Mouse (Mus musculus) T-helper 17 cell (primary cell): Measurements from ENCODE around the gene Ephx1.
"Not testable (repeated sequence)": the region's sequence is repeated elsewhere in the genome, so short reads cannot be mapped to it uniquely, and the experiment has no call there.

Experiments
- in situ Hi-C, 2 experiments: fragments of 300-600 bp; cut with MboI, MseI; formaldehyde crosslinking; loops; 1 replicate in 1 of 2; 2 replicates in 1 of 2; pipeline ENCODE4 v1.15.1; 2025; ENCODE audit warnings: high pct_unique_total_duplicates in 2 of 2

Gene Ephx1

GRCm38 (mm10) chr1:181014731-181015500, 5.8 kb downstream of the Ephx1 start:
- in situ Hi-C loops, result no loop called here

DNA sequence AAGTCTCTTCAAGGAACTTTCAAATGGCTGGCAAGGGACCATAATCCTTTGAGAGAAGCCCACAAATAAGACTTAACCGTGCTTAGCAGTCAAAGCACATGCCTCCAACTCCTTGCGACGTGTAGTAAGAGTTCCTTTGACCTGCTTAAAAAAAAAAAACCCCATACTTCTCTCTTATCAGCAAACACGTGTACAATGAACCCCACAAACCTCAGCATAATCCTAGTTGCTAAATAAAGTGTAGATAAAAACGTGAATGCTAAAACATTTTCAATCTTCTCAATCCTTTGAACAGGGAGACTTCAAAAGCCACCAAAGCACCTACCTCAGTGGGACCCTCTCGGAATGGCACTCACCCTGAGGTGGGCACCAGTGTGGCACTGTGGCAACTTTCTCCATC, 7.3 kb downstream of the Ephx1 start:
- in situ Hi-C loops, result no loop called here

DNA sequence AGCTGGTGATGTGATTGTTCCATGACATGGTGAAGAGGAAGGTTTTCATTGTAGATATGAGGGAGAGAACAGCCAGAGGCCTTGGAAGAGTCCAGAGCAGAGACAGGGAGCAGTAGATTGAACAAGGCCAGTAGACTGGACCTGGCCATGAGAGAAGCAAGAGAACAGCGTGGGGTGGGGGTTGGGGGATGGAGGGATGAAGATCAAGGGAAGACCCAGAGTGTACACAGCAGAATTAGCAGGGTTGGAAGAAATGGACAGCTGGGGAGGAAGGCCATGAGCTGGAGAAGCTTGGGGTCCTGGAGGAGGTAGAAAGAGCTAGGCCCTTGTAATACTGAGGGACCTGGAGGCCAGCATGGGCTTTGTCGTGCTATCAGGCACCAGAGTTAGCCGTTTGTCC, 8.3 kb downstream of the Ephx1 start:
- in situ Hi-C loops, result no loop called here

DNA sequence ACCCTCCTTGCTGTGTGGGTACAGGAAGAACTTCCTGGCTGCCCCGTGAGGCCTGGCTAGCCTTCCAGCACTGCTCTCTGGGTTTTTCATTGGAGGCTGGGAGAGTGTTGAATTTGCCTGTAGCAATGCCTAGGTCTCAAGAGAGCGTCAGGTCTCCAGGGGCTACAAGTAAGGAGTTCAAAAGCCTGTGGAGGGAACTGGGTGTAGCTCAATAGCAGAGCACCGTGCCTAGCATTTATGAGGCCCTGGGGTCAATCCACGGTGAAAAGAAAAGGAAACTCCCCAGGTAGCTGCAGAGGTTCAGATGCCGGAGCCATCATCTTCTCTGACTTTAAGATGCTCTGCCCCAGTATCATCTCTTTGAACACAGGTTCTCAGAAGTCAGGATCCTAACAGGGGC, 9.1 kb downstream of the Ephx1 start:
- in situ Hi-C loops, result no loop called here

GRCm38 (mm10) chr1:181010171-181010932, 10.4 kb downstream of the Ephx1 start:
- in situ Hi-C loops, result no loop called here

- in situ Hi-C loops, result no loop called here
These were observed 10.9 kb downstream of the Ephx1 start for GRCm38 (mm10) chr1:181009754-181010153.

DNA sequence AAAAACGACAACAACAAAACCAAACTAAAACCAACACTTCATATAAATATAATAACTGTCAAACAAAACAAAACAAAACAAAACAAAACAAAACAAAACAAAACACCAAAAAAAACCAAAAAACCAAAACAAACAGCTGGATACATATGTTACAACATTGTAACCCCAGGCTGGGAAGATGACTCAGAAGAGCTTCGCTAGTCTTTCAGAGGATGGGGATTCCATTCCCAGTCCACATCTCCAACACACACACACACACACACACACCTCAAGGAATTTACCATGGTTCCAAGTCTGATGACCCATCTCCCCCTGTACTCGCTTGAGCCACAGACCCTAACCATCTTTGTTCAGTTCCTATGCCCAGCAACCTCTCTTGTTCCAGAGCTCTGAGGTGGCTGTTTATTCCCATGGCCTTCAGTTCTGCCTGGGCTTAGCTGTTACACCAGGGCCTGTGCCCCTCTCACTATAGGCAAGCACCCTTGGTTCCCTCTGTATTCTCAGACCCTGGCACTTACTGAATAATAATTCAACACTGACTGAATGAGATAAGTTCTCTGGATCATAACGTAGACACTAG, 11.6 kb downstream of the Ephx1 start:
- in situ Hi-C loops, result no loop called here

GRCm38 (mm10) chr1:181008266-181008665, 12.4 kb downstream of the Ephx1 start:
- in situ Hi-C loops, result no loop called here

- in situ Hi-C loops, result no loop called here
These were observed 12.9 kb downstream of the Ephx1 start for GRCm38 (mm10) chr1:181007831-181008230.

- in situ Hi-C loops, result no loop called here
These were observed 15.4 kb downstream of the Ephx1 start for GRCm38 (mm10) chr1:181005331-181005730.

DNA sequence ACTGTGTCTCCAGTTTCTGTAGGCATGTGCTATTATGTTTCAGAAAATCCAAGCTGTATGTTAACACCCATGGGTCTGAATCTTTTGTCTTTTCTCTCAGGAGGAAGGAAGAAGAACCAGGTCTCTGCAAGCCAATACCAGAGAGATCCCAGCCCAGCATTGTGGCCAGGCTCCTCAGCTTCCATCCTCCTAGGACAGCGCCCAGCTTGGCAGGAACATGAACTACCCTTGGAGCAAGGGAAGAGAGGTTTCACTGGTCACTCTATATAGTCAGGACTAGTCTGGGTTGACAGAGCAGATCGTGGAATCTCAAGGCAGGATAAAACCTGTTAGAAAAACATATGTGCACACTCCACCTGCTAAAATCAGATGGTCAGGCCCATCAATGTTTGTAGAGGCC, 16.9 kb downstream of the Ephx1 start:
- in situ Hi-C loops, result no loop called here

- in situ Hi-C loops, result no loop called here
These were observed 19.1 kb downstream of the Ephx1 start for GRCm38 (mm10) chr1:181001621-181002020.

DNA sequence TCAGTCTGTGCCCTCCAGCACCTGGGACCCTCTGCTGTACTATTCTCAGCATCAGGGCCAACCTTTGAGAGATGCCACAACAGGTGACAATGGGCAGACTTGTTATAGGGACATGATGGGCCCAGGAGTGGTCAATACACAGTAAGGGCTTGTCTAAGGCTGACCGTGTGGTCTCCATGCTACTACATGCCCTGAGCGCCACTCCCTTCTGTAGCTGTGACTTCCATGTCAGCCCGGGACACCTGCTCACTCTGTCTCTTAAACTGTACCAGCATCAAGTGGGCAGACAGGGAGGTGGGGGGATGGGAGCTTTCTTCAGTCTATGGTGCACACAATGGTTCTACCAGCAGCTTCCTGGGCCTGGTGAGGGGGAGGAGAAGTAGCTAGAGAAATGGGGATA, 19.5 kb downstream of the Ephx1 start:
- in situ Hi-C loops, result no loop called here

- in situ Hi-C loops, result no loop called here
These were observed 20.1 kb downstream of the Ephx1 start for GRCm38 (mm10) chr1:181000501-181001092.

DNA sequence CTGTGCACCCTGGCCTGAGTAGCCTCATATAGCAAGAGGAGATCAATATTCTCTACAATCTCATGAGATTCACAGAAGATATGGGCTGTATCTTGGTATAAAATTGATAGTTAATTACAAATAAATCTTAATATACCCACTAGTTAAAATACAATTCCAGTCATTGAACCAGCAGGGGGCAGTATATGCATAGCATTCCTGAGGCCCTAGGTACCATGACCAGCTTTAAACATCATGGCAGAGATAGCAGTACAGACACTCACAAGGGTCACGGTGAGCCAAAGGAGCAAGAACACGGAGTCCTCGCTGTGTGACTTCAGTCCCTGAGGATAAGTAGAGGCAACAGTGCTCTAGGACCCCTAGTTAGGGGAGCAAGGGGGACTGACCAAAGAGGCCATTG, 28.6 kb downstream of the Ephx1 start:
- in situ Hi-C loops, result loop anchor here in 1 of 2 experiments (5.0 kb wide), 1 partner anchor 40 kb away; no protein-coding TSS in a partner anchor

DNA sequence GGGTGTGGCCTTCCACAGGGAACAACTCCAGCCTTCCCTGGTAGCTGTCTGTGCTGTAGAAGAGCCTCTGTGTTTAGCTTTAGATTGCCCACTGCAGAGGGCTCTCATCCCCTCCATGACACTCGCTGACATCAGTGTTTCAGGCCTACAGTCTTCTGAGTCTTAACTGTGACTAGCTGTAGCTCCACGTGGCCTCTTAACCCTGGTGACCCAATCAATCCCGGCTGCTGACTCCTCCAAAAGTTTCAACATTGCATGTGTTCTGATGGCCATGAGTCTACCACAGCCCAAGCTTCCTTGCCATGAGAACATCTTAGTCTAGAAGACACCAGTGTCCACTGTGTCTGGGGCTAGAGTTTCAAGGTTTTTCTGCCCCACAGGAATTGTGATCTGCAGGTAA, 30.0 kb downstream of the Ephx1 start:
- in situ Hi-C loops, result loop anchor here in 1 of 2 experiments (5.0 kb wide), 1 partner anchor 42 kb away; no protein-coding TSS in a partner anchor

DNA sequence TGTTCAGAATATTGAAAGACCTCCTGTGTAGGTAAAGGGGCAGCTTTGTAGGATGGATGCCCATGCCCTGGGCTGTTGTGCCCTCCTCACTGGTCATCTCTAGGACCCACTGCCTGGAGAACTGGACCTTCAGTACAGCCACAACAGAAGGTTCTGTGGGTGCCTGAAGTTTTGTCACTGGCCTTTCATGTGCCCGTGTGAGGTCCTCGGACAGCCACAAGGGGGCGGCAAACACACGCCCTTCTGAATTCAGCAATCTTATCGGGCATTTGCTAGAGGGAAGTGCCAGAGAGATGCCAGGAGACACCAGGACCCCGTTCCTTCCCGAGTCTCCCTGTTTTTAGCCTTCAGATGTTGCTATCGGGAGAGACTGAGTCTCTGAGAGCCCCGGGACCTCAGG, 32.9 kb downstream of the Ephx1 start:
- in situ Hi-C loops, result loop anchor here in 1 of 2 experiments (5.0 kb wide), 1 partner anchor 35 kb away; the partner anchor contains the start of gene Ephx1

- in situ Hi-C loops, result loop anchor here in 1 of 2 experiments (5.0 kb wide), 1 partner anchor 36 kb away; the partner anchor contains the start of gene Ephx1
These were observed 34.0 kb downstream of the Ephx1 start for GRCm38 (mm10) chr1:180986701-180987100.

DNA sequence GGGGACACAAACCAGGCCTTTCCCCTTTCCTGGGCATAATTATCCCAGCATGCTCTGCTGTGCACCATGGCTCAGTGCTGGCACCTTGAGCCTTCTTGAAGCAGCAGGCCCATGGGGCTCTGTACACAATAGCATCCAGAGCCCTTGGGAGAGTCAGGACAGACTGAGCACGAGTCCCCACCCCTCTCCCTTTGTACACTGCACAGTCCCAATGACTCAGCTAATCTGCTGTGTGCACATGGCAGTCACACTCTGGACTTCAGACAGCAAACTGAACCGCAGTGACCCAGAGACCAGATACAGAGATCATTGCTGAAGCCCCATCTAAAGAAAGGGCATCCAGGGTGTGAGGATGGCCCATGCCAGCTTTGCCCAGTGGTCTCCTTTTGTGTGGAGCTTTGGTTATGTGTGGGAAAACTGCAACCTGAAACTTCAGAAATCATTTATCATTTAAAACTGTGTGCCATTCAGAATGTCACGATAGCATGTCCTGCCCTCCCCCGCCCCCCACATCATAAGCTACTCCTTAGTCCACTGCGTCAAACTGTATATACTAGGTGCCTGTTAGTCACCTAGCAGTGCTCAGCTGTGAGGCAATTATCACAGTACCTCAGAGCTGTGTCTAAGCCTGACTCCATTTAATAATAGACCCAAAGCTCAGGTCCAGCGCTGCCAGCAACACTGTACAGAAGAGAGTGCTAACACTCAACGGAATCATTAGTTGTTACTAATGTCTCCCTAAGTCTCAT, 39.2 kb downstream of the Ephx1 start:
- in situ Hi-C loops, result not testable (repeated sequence)

GRCm38 (mm10) chr1:180980464-180980863, 40.2 kb downstream of the Ephx1 start:
- in situ Hi-C loops, result no loop called here
